Mouse (Mus musculus) liver, embryonic 11.5 days (tissue): ENCODE results near the gene Tifa. TPM values are rescaled to one million over a fixed set of nuclear protein-coding genes. Genes with fewer than 3 reads are reported as not detected.
A peak's percentile ranks its signal among the peaks of the same experiment; 100 is the strongest.

Source experiments
- ATAC-seq: fragments of 200-750 bp; cut with Nextera tagmentation; replicated peaks from 2 replicates; pipeline ENCODE4 v1.8.0; 2017; ENCODE audit warnings: moderate number of reproducible peaks, mild to moderate bottlenecking, moderate TSS enrichment, moderate library complexity; ENCODE audit not compliant: low FRiP score
- DNase-seq: peaks from one replicate; pipeline ENCODE4 v3.0.0-alpha.2; 2017; ENCODE audit warnings: low spot score
- H3K27ac ChIP-seq: fragments of 300-500 bp; sonication (generic); 2 replicates; pipeline ENCODE4 v1.5.1; 2014; ENCODE audit warnings: mild to moderate bottlenecking, low read depth, low read length, control low read depth
- H3K27me3 ChIP-seq: fragments of 300-500 bp; sonication (generic); replicated peaks from 2 replicates; pipeline ENCODE4 v1.6.1; 2014; ENCODE audit warnings: low read length, mixed read lengths; ENCODE audit not compliant: control insufficient read depth, insufficient read depth
- H3K36me3 ChIP-seq: fragments of 300-500 bp; sonication (generic); 2 replicates; pipeline ENCODE4 v1.6.1; 2014; ENCODE audit warnings: mild to moderate bottlenecking, low read length, moderate library complexity, mixed read lengths; ENCODE audit not compliant: control insufficient read depth, insufficient read depth
- H3K4me1 ChIP-seq: fragments of 300-500 bp; sonication (generic); replicated peaks from 2 replicates; pipeline ENCODE4 v1.6.1; 2014; ENCODE audit warnings: low read length, mixed read lengths; ENCODE audit not compliant: control insufficient read depth, insufficient read depth
- H3K4me2 ChIP-seq: fragments of 300-500 bp; sonication (generic); 2 replicates; pipeline ENCODE4 v1.6.1; 2014; ENCODE audit warnings: mild to moderate bottlenecking, control low read depth, moderate library complexity
- H3K4me3 ChIP-seq: fragments of 300-500 bp; sonication (generic); 2 replicates; pipeline ENCODE4 v1.5.1; 2014; ENCODE audit warnings: low read depth, low read length, control low read depth
- H3K9ac ChIP-seq: fragments of 300-500 bp; sonication (generic); 2 replicates; pipeline ENCODE4 v1.6.1; 2014; ENCODE audit warnings: low read depth, low read length, control low read depth
- H3K9me3 ChIP-seq: fragments of 300-500 bp; sonication (generic); 2 replicates; pipeline ENCODE4 v1.6.1; 2016; ENCODE audit warnings: low read length, inconsistent platforms, mixed read lengths; ENCODE audit not compliant: control insufficient read depth
- WGBS: fragments of 180-500 bp; shearing (Covaris S2); extraction: QIAGEN DNeasy Blood & Tissue Kit; methylation state at CpG from one replicate; pipeline ENCODE4 v1.1.7; 2014; 5-methylcytosine and 5-hydroxymethylcytosine counted together
- polyA plus RNA-seq: library from polyadenylated mRNA; unstranded; fragments of >200 nt; fragmentation: Nextera tagmentation; extraction: Ambion mirVana; gene quantifications from 2 replicates; pipeline ENCODE4 v1.2.1, GENCODE M21; 2014

Gene Tifa
- polyA plus RNA-seq, 1 experiment from 2014 or later: 13.4 TPM

- ATAC-seq (0 out of 2 replicates have a peak, but pooled peaks have one; percentile 1), DNase-seq (peak; percentile 61)
- H3K4me2 ChIP-seq: peak overlapping the region; percentile 98
- H3K9me3 ChIP-seq: no peaks in the 10 kb centered on the region
- peaks cover 15% of the 10 kb centered on the region for H3K27me3 ChIP-seq
- H3K9ac ChIP-seq: peak overlapping the region; percentile 86
- H3K4me1 ChIP-seq: peaks cover 14% of the 10 kb centered on the region
- H3K27ac ChIP-seq: peak overlapping the region; percentile 84
- peak overlapping the region; percentile 79 for H3K4me3 ChIP-seq
- no peaks in the 10 kb centered on the region for H3K36me3 ChIP-seq
- WGBS: 4% methylated on average over 15 of the region's 15 CpGs
Observed at GRCm38 (mm10) chr3:127791056-127791483, 1.5 kb downstream of the Tifa start.

- peaks cover 15% of the 10 kb centered on the region for H3K27me3 ChIP-seq
- no peaks in the 10 kb centered on the region for H3K9me3 ChIP-seq
- H3K4me1 ChIP-seq: peaks cover 14% of the 10 kb centered on the region
- peak overlapping the region; percentile 79 for H3K4me3 ChIP-seq
- H3K27ac ChIP-seq: peak overlapping the region; percentile 84
- 29% methylated on average over 4 of the region's 4 CpGs for WGBS
- H3K9ac ChIP-seq: peak overlapping the region; percentile 86
- peaks cover 1% of the 10 kb centered on the region; the same call in 1 of the 2 replicates for H3K36me3 ChIP-seq
- DNase-seq (no peak), ATAC-seq (peak; percentile 91)
- H3K4me2 ChIP-seq: peak overlapping the region; percentile 98
Observed at GRCm38 (mm10) chr3:127791595-127792561, 2.3 kb downstream of the Tifa start.

DNA sequence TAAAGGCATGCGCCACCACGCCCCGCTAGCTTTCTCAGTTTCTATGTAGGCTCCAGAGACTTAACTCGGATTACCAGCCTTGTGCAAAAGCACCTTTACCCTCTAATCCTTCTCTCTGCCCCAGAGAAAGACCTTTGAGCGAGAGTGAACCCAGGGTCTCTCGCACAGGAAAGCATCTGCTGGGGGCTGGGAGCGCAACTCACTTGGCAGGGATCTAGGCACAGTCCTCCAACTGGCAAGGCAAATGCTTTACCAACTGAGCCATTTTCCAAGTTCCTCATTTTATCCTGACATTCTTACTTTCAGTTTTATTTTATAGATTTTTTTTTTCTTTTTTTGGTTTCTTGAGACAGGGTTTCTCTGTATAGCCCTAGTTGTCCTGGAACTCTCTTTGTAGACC lies 3.4 kb downstream of the Tifa start:
- WGBS: 85% methylated on average over 7 of the region's 7 CpGs
- Histone ChIP-seq H3K4me3 (no peak overlapping the region), H3K9ac (no peak overlapping the region), H3K9me3 (no peaks in the 10 kb centered on the region), H3K4me1 (peaks cover 14% of the 10 kb centered on the region), H3K27me3 (peaks cover 14% of the 10 kb centered on the region), H3K27ac (peak overlapping the region; percentile 52; the same call in 1 of the 2 replicates), H3K4me2 (no peak overlapping the region), H3K36me3 (peaks cover 3% of the 10 kb centered on the region; the same call in 1 of the 2 replicates)
- DNase-seq (no peak), ATAC-seq (no peak)

DNA sequence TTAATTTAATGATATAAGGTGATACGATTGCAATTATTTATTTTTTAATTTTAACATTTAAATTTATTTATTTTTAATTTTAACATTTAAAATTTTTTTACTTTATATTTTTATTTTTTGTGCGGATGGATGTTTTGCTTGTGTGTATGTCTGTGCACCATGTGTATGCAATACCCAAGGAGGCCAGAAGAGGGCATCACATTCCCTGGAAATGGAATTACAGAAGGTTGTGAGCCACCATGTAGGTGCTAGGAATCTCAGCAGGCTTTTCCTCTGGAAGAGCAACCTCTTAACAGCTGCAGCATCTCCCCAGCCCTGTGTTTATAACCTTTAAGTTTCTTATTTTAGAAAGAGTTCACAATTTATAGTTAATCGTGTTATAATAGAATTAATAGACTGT lies 6.2 kb downstream of the Tifa start:
- Histone ChIP-seq H3K4me3 (no peak overlapping the region), H3K36me3 (peaks cover 3% of the 10 kb centered on the region; the same call in 1 of the 2 replicates), H3K27me3 (no peaks in the 10 kb centered on the region), H3K27ac (no peak overlapping the region), H3K4me2 (no peak overlapping the region), H3K9me3 (no peaks in the 10 kb centered on the region), H3K4me1 (peaks cover 8% of the 10 kb centered on the region), H3K9ac (no peak overlapping the region)
- DNase-seq: no peak
- no peak for ATAC-seq
- 95% methylated on average over 3 of the region's 3 CpGs for WGBS

GRCm38 (mm10) chr3:127796271-127796670 lies 6.7 kb downstream of the Tifa start:
- no peak overlapping the region for H3K4me3 ChIP-seq
- WGBS: 92% methylated on average over 7 of the region's 7 CpGs
- H3K4me1 ChIP-seq: peaks cover 6% of the 10 kb centered on the region
- H3K9ac ChIP-seq: no peak overlapping the region
- no peak overlapping the region for H3K27ac ChIP-seq
- H3K27me3 ChIP-seq: no peaks in the 10 kb centered on the region
- no peak for DNase-seq
- no peak overlapping the region for H3K4me2 ChIP-seq
- H3K36me3 ChIP-seq: peaks cover 3% of the 10 kb centered on the region; the same call in 1 of the 2 replicates
- ATAC-seq: no peak
- no peaks in the 10 kb centered on the region for H3K9me3 ChIP-seq

- H3K4me1 ChIP-seq: no peaks in the 10 kb centered on the region; the same call in 1 of the 2 replicates
- ATAC-seq (no peak), DNase-seq (no peak)
- H3K36me3 ChIP-seq: peaks cover 3% of the 10 kb centered on the region; the same call in 1 of the 2 replicates
- no peaks in the 10 kb centered on the region for H3K9me3 ChIP-seq
- H3K4me3 ChIP-seq: no peak overlapping the region
- no peaks in the 10 kb centered on the region for H3K27me3 ChIP-seq
- no peak overlapping the region for H3K27ac ChIP-seq
- no peak overlapping the region for H3K9ac ChIP-seq
- 89% methylated on average over 8 of the region's 8 CpGs for WGBS
- no peak overlapping the region for H3K4me2 ChIP-seq
Observed at GRCm38 (mm10) chr3:127801162-127801561, 11.6 kb downstream of the Tifa start.

- Histone ChIP-seq H3K9me3 (no peaks in the 10 kb centered on the region), H3K9ac (no peak overlapping the region), H3K27me3 (no peaks in the 10 kb centered on the region), H3K4me1 (no peaks in the 10 kb centered on the region; the same call in 1 of the 2 replicates), H3K4me3 (no peak overlapping the region), H3K36me3 (0 out of 2 replicates have a peak, but pooled peaks cover under 1% of the 10 kb centered on the region), H3K4me2 (peak overlapping the region; percentile 38), H3K27ac (no peak overlapping the region)
- no peak for ATAC-seq
- no peak for DNase-seq
- WGBS: 50% methylated on average over 8 of the region's 8 CpGs
Observed at GRCm38 (mm10) chr3:127802814-127803213, 13.2 kb downstream of the Tifa start.

DNA sequence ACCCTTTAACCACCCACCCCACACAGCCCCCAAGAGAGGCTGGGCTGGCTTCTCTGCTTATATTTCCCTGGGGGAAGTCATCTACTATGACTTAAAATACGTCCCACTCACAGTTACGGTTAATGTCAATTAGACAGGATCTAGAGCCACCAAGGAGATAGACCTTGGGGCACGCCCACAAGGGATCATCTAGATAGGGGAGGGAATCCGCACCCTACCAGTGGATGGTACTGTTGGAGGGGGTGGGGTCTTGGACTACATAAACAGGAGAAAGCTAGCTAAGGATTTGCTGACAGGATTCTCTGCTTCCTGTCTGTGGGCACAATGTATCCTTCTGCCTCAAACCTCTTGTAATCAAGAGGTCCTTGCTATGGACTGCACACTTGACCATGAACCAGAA lies 14.8 kb downstream of the Tifa start:
- no peak overlapping the region for H3K27ac ChIP-seq
- DNase-seq (no peak), ATAC-seq (peak; percentile 68)
- 67% methylated on average over 4 of the region's 4 CpGs for WGBS
- no peak overlapping the region for H3K4me2 ChIP-seq
- H3K36me3 ChIP-seq: peaks cover 10% of the 10 kb centered on the region; the same call in 1 of the 2 replicates
- no peak overlapping the region for H3K4me3 ChIP-seq
- no peaks in the 10 kb centered on the region for H3K9me3 ChIP-seq
- H3K27me3 ChIP-seq: no peaks in the 10 kb centered on the region
- no peaks in the 10 kb centered on the region; the same call in 1 of the 2 replicates for H3K4me1 ChIP-seq
- no peak overlapping the region for H3K9ac ChIP-seq
